Mouse (Mus musculus): ENCODE results near the gene Plcl1. TPM values are rescaled to one million over a fixed set of nuclear protein-coding genes. Genes with fewer than 3 reads are reported as not detected.

The Plcl1 gene
- total RNA-seq (2021) = 10 to 100 TPM; 14.3 to 14.7 TPM

DNA sequence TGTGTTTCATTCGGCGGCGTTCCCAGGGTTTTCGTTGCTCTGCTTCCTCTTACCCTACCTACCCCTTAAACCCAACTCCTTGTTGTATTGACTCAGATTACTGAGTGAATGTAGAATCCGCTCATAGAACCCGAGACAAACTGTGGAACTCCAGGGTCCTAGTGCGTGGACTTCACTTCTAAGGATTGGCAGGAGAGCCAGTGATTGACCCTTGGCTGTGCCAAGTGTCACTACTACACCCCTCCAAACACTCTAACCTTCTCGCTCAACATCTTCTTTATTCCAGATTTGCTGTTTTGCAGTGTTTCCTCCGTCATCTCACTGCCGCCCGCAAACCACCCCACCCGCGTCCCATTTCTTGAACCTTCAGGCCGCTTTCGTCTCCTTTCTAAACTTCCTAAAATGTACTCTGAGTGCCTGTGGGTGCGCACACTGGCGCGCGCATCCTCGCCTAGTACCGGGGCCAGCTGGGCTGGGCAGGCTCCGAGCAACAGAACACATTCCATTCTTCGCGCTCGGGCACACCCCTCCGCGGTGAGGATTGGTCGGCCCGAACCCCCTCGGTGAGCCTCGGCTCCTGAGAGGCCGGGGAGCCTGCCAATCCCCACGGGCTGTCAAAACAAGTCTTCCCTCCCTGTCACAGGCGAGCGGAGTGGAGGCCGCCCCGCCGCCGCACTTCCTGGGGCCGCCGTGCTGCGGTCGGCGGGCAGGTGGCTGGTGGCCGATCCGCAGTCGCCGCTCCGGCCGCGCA lies at the start of gene Plcl1:
Gene Plcl1 (plus strand): TSS at position 650 of the 751 bp plus-strand sequence.
- intact Hi-C loops (cut with DNase I) = loop anchor here (2.0 kb wide), 3 partner anchors 333 to 469 kb away; no protein-coding TSS in a partner anchor
- DNase-seq = peak; percentile 98

DNA sequence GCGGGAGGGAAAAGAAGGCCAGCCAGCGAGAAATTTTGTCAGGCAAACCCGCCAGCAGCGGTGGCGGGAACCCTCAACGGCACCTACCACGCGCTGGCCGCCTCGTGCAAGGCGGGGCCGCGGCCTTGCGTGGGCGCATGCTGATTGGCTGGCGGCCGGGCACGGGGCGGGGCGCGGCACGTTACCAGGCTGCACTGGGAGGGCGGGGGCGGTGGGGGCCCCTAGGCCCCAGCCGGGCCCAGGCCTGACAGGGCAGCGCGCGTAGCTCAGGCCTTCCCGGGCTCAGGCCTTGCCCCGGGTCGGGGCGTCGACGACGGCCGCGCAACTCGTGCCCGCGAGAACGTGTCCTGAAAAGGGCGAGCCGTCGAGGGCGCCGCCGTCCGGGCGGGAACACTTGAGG lies 43.1 kb upstream of the Plcl1 start:
- no peak for DNase-seq
- intact Hi-C loops (cut with DNase I) = loop anchor here (10.0 kb wide), 1 partner anchor 128 kb away; the partner anchor contains the start of gene Mars2

GRCm38 (mm10) chr1:55363044-55363565 lies 42.6 kb upstream of the Plcl1 start, which contains the start of gene Boll:
Gene Boll, minus strand, starts transcription at chr1:55363469.
- intact Hi-C loops (cut with DNase I) = loop anchor here (10.0 kb wide), 1 partner anchor 128 kb away; the partner anchor contains the start of gene Mars2
- DNase-seq = peak; percentile 75

GRCm38 (mm10) chr1:55363586-55363985 lies 42.1 kb upstream of the Plcl1 start:
- DNase-seq = peak; percentile 68
- intact Hi-C loops (cut with DNase I) = loop anchor here (10.0 kb wide), 1 partner anchor 129 kb away; the partner anchor contains the start of gene Mars2

GRCm38 (mm10) chr1:55372626-55373025 lies 33.1 kb upstream of the Plcl1 start:
- intact Hi-C loops (cut with DNase I) = no loop called here

GRCm38 (mm10) chr1:55380527-55380926 lies 25.2 kb upstream of the Plcl1 start:
- intact Hi-C loops (cut with DNase I) = no loop called here
- DNase-seq = no peak

More at GRCm38 (mm10) chr1:55372626-55373025, 33.1 kb upstream of the Plcl1 start:
- DNase-seq = no peak

- intact Hi-C loops (cut with DNase I) = no loop called here
- peak; percentile 89 for DNase-seq
Measured at GRCm38 (mm10) chr1:55383114-55383773, 22.5 kb upstream of the Plcl1 start.

DNA sequence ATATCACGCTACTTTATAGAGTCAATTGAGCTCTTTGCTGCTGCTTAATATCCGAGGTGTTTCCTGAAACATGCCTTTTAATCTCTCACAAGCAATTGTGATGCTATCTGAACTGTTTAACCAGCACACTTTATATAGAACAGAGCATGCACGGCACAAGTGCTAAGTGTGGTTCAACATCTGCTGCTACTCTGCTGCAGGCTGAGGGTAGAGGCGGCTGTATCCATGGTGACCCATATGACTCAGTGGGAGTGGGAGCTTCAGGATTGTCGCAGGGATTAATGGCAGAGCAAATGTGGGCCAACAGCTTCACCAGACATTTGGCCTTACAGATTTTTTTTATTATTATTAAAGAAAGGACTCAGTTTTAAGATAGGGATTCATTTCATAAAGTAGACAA lies 5.8 kb upstream of the Plcl1 start:
- DNase-seq = peak; percentile 20
- intact Hi-C loops (cut with DNase I) = no loop called here

GRCm38 (mm10) chr1:55404439-55404838 lies 1.3 kb upstream of the Plcl1 start:
- DNase-seq = peak; percentile 36
- intact Hi-C loops (cut with DNase I) = loop anchor here (2.0 kb wide), 3 partner anchors 334 to 470 kb away; no protein-coding TSS in a partner anchor

- intact Hi-C loops (cut with DNase I) = no loop called here
- DNase-seq = peak; percentile 83
Measured at GRCm38 (mm10) chr1:55406023-55406413, 297 bp downstream of the Plcl1 start.

GRCm38 (mm10) chr1:55406531-55407375 lies 1.0 kb downstream of the Plcl1 start:
- intact Hi-C loops (cut with DNase I) = no loop called here
- DNase-seq = peak; percentile 39

DNA sequence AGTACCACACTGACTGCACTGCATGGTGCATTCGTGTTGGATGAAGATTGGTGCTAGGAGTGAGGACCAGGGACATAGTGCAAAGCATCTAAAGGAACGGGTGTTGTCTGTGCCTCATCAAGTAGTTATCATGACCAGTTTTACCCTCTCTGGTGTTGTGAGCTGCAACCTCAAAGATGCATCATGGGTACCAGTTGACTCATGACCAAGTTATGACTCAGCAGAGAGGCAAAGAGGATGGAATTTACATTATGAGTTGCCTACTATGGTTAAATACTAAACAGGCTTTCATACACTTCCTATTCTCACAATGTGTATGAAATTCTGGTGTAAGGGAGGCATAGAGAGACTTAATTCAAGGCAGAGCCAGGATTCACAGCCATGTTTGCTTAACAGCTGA lies 4.9 kb downstream of the Plcl1 start:
- no peak for DNase-seq
- intact Hi-C loops (cut with DNase I) = loop anchor here (10.0 kb wide), 1 partner anchor 94 kb away; no protein-coding TSS in a partner anchor

DNA sequence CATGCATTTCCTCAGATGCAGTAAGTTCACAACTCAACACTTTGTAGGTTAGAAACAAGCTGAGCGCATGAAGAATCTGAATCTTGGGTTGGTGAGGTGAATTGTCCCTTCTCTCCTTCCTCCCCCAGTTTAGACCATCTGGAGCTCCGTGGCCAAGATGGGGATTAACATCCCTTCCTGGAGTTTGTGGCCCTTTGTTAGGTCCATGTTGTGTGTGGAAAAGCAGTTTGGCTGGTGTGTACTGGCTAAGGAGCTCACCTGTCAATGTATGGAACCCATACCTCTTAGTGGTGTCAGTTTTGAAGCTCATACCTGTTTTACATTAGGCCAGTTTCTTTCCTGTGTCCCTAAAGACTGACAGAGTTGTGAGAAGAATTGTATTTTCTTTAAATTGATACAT lies 5.4 kb downstream of the Plcl1 start:
- intact Hi-C loops (cut with DNase I) = loop anchor here (10.0 kb wide), 1 partner anchor 94 kb away; no protein-coding TSS in a partner anchor
- no peak for DNase-seq

- intact Hi-C loops (cut with DNase I) = loop anchor here (10.0 kb wide), 1 partner anchor 92 kb away; no protein-coding TSS in a partner anchor
- no peak for DNase-seq
Measured at GRCm38 (mm10) chr1:55412569-55412968, 6.8 kb downstream of the Plcl1 start.

GRCm38 (mm10) chr1:55413534-55413933 lies 7.8 kb downstream of the Plcl1 start:
- intact Hi-C loops (cut with DNase I) = loop anchor here (10.0 kb wide), 1 partner anchor 91 kb away; no protein-coding TSS in a partner anchor
- DNase-seq = no peak

DNA sequence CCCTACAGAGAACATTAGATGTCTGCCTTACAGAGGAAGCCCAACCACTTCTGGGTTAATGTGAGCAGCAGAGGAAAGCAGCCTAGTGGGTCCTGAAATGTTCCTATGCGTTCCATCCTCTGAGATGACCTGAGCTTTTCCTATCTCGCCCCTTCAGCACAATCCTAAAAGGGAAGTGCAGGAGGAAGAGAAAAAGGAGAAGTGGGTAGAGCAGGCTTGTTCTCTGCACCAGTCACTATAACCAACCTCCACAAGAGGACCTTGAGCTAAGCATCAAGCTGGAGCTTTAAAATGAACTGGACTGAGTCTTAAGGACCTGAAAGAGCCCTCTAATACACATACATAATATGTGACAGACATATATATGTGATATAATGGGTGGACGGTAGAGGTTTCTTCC lies 13.2 kb downstream of the Plcl1 start:
- intact Hi-C loops (cut with DNase I) = loop anchor here (10.0 kb wide), 1 partner anchor 86 kb away; no protein-coding TSS in a partner anchor
- no peak for DNase-seq

GRCm38 (mm10) chr1:55427607-55428006 lies 21.9 kb downstream of the Plcl1 start:
- intact Hi-C loops (cut with DNase I) = no loop called here
- no peak for DNase-seq

DNA sequence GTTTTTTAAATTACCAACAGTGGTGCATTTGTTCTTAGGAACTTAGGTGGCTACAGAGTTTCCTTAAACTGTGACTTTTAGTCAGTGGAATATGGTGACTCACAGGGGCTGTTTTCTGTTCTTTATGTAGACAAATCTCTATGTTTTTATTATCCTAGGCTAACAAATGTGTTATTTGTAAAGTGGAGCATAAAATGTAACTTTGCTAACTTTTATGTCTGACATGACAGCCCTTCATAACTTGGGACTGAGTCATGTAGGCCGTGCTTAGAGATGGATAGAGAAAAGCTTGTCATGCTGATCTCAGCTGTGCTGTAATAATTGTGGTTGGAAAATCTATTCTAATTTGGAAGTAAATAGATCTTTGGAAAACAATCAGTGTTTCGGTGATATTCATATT lies 23.3 kb downstream of the Plcl1 start:
- intact Hi-C loops (cut with DNase I) = no loop called here
- DNase-seq = no peak

DNA sequence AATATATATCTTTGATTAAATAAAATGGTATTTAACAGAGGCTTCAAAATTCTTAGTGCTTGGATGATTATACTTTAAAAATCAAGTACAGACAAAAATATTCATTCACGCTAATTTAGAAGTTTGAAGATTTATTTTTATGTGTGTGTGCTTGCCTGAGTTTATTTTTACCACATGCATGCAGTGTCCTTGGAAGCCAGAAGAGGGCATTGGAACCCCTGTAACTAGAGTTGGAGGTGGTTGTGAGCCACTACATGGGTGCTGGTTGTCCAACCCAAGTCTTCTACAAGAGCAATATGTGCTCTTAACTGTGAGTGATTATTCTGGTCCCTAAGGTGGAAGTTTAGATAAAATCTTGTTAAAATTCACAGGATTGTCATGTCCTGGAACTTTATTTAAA lies 24.0 kb downstream of the Plcl1 start:
- intact Hi-C loops (cut with DNase I) = no loop called here
- DNase-seq = no peak

GRCm38 (mm10) chr1:55430587-55430986 lies 24.9 kb downstream of the Plcl1 start:
- no peak for DNase-seq
- intact Hi-C loops (cut with DNase I) = no loop called here

All from left cerebral cortex, postnatal 4 days (tissue).